Mouse (Mus musculus) neural tube, embryonic 10.5 days (tissue): ENCODE data around the gene Ctnnd2.

ENCODE experiments used
- DNase-seq: peaks from one replicate; pipeline ENCODE4 v3.0.0-alpha.2; 2017; ENCODE audit warnings: low spot score; ENCODE audit errors: extremely low spot score

Gene Ctnnd2

GRCm38 (mm10) chr15:30974991-30975775 lies 802.8 kb downstream of the Ctnnd2 start:
- no peak for DNase-seq

- DNase-seq, result no peak
Observed at GRCm38 (mm10) chr15:30977166-30977740, 804.9 kb downstream of the Ctnnd2 start.

GRCm38 (mm10) chr15:30986890-30987289 lies 814.5 kb downstream of the Ctnnd2 start:
- no peak for DNase-seq

GRCm38 (mm10) chr15:30990421-30991252 lies 818.2 kb downstream of the Ctnnd2 start:
- DNase-seq, result no peak

- no peak for DNase-seq
Observed at GRCm38 (mm10) chr15:30992357-30992756, 820.0 kb downstream of the Ctnnd2 start.

- no peak for DNase-seq
Observed at GRCm38 (mm10) chr15:30992901-30993300, 820.5 kb downstream of the Ctnnd2 start.

GRCm38 (mm10) chr15:30995346-30995745 lies 823.0 kb downstream of the Ctnnd2 start:
- no peak for DNase-seq

GRCm38 (mm10) chr15:31004468-31004867 lies 832.1 kb downstream of the Ctnnd2 start:
- no peak for DNase-seq

- DNase-seq, result no peak
Observed at GRCm38 (mm10) chr15:31004976-31005375, 832.6 kb downstream of the Ctnnd2 start.

- no peak for DNase-seq
Observed at GRCm38 (mm10) chr15:31006050-31006824, 833.8 kb downstream of the Ctnnd2 start.

GRCm38 (mm10) chr15:31006825-31007157 lies 834.4 kb downstream of the Ctnnd2 start:
- no peak for DNase-seq

- DNase-seq, result no peak
Observed at GRCm38 (mm10) chr15:31008594-31008993, 836.2 kb downstream of the Ctnnd2 start.

GRCm38 (mm10) chr15:31020769-31021168 lies 848.4 kb downstream of the Ctnnd2 start:
- DNase-seq, result no peak

GRCm38 (mm10) chr15:31022012-31022411 lies 849.6 kb downstream of the Ctnnd2 start:
- DNase-seq, result no peak

- no peak for DNase-seq
Observed at GRCm38 (mm10) chr15:31022497-31022896, 850.1 kb downstream of the Ctnnd2 start.

GRCm38 (mm10) chr15:31023766-31024165 lies 851.4 kb downstream of the Ctnnd2 start:
- no peak for DNase-seq

GRCm38 (mm10) chr15:31027448-31028230 lies 855.2 kb downstream of the Ctnnd2 start:
- DNase-seq, result no peak

GRCm38 (mm10) chr15:31044983-31045382 lies 872.6 kb downstream of the Ctnnd2 start:
- no peak for DNase-seq

GRCm38 (mm10) chr15:31051496-31051895 lies 879.1 kb downstream of the Ctnnd2 start:
- no peak for DNase-seq

- DNase-seq, result no peak
Observed at GRCm38 (mm10) chr15:31056145-31056544, 883.8 kb downstream of the Ctnnd2 start.

GRCm38 (mm10) chr15:31058315-31058714 lies 885.9 kb downstream of the Ctnnd2 start:
- no peak for DNase-seq
